Mouse (Mus musculus) hindbrain, embryonic 12.5 days (tissue): ENCODE data around the gene C2cd2l. TPM values are rescaled to one million over a fixed set of nuclear protein-coding genes. Genes with fewer than 3 reads are reported as not detected.
"Not testable (repeated sequence)": the region's sequence is repeated elsewhere in the genome, so short reads cannot be mapped to it uniquely, and the experiment has no call there.

Source experiments
- ATAC-seq: fragments of 200-750 bp; cut with Nextera tagmentation; 2 replicates; pipeline ENCODE4 v1.8.0; 2017; ENCODE audit warnings: moderate TSS enrichment; ENCODE audit not compliant: low FRiP score
- H3K27ac ChIP-seq: fragments of 300-500 bp; sonication (generic); 2 replicates; pipeline ENCODE4 v1.5.1; 2016; ENCODE audit warnings: mild to moderate bottlenecking
- H3K27me3 ChIP-seq: fragments of 300-500 bp; sonication (generic); 2 replicates; pipeline ENCODE4 v1.6.1; 2016; ENCODE audit warnings: mild to moderate bottlenecking
- H3K36me3 ChIP-seq: fragments of 300-500 bp; sonication (generic); 2 replicates; pipeline ENCODE4 v1.6.1; 2016; ENCODE audit warnings: mild to moderate bottlenecking
- H3K4me1 ChIP-seq: fragments of 300-500 bp; sonication (generic); 2 replicates; pipeline ENCODE4 v1.6.1; 2016
- H3K4me2 ChIP-seq: fragments of 300-500 bp; sonication (generic); replicated peaks from 2 replicates; pipeline ENCODE4 v1.6.1; 2016; ENCODE audit warnings: mild to moderate bottlenecking
- H3K4me3 ChIP-seq: fragments of 300-500 bp; sonication (generic); 2 replicates; pipeline ENCODE4 v1.5.1; 2016; ENCODE audit warnings: mild to moderate bottlenecking
- H3K9ac ChIP-seq: fragments of 300-500 bp; sonication (generic); 2 replicates; pipeline ENCODE4 v1.6.1; 2016; ENCODE audit warnings: mild to moderate bottlenecking, moderate library complexity
- H3K9me3 ChIP-seq: fragments of 300-500 bp; sonication (generic); replicated peaks from 2 replicates; pipeline ENCODE4 v1.6.1; 2016; ENCODE audit warnings: mild to moderate bottlenecking
- WGBS: fragments of 180-500 bp; shearing (Covaris S2); methylation state at CpG from one replicate; pipeline ENCODE4 v1.1.7; 2016; 5-methylcytosine and 5-hydroxymethylcytosine counted together
- polyA plus RNA-seq: library from polyadenylated mRNA; unstranded; fragments of >200 nt; fragmentation: Nextera tagmentation; extraction: Ambion mirVana; gene quantifications from 2 replicates; pipeline ENCODE4 v1.2.1, GENCODE M21; 2016

Gene C2cd2l
- polyA plus RNA-seq, 1 experiment from 2014 or later = 22.2 TPM

- no peaks in the 10 kb centered on the region for H3K27me3 ChIP-seq
- no peak overlapping the region for H3K9ac ChIP-seq
- ATAC-seq = no peak
- H3K9me3 ChIP-seq = no peaks in the 10 kb centered on the region
- 93% methylated on average over 6 of the region's 6 CpGs for WGBS
- H3K36me3 ChIP-seq = peaks cover 47% of the 10 kb centered on the region
- no peak overlapping the region for H3K27ac ChIP-seq
- no peak overlapping the region for H3K4me2 ChIP-seq
- H3K4me3 ChIP-seq = no peak overlapping the region
- peaks cover 13% of the 10 kb centered on the region for H3K4me1 ChIP-seq
These were observed 25.7 kb upstream of the C2cd2l start for GRCm38 (mm10) chr9:44345570-44346433.

- H3K9me3 ChIP-seq = no peaks in the 10 kb centered on the region
- H3K4me1 ChIP-seq = peaks cover 13% of the 10 kb centered on the region
- peak within 1 kb of the TSS; percentile 88 for H3K4me3 ChIP-seq
- ATAC-seq = peak; percentile 96
- WGBS = under 1% methylated on average over 39 of the region's 39 CpGs
- H3K27me3 ChIP-seq = no peaks in the 10 kb centered on the region
- peaks cover 36% of the 10 kb centered on the region for H3K36me3 ChIP-seq
- H3K9ac ChIP-seq = peak within 1 kb of the TSS; percentile 83
- H3K27ac ChIP-seq = peak within 1 kb of the TSS; percentile 98
- peak within 1 kb of the TSS; percentile 56 for H3K4me2 ChIP-seq
These were observed 23.8 kb upstream of the C2cd2l start, which contains the start of gene Hmbs for GRCm38 (mm10) chr9:44343781-44344421. Gene Hmbs, minus strand, starts transcription at chr9:44344228.

DNA sequence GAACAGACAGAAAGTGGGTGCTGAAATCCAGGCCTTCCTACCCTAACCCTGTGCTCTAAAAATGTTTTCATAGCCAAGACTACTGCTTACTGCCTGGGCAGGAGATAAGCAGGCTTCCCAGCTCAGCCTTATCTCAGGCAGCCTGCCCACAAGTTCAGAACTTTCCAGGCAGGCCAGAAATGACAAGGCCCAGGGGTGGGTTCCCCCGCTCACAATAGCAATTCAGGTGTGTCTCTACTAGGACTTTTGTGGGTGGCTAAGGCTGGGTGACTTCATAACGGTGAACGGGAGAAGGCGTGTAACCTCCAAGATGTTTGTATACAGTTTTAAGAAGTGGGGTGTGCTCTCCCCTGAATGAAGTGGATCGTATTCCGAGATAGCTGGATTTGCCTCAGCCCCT lies 23.2 kb upstream of the C2cd2l start:
- H3K9ac ChIP-seq = peak overlapping the region; percentile 83
- WGBS = 16% methylated on average over 6 of the region's 6 CpGs
- H3K4me3 ChIP-seq = peak overlapping the region; percentile 88
- H3K27ac ChIP-seq = peak overlapping the region; percentile 98
- no peaks in the 10 kb centered on the region for H3K27me3 ChIP-seq
- no peaks in the 10 kb centered on the region for H3K9me3 ChIP-seq
- ATAC-seq = peak; percentile 18
- H3K4me1 ChIP-seq = peaks cover 13% of the 10 kb centered on the region
- peaks cover 34% of the 10 kb centered on the region for H3K36me3 ChIP-seq
- peak overlapping the region; percentile 56 for H3K4me2 ChIP-seq

DNA sequence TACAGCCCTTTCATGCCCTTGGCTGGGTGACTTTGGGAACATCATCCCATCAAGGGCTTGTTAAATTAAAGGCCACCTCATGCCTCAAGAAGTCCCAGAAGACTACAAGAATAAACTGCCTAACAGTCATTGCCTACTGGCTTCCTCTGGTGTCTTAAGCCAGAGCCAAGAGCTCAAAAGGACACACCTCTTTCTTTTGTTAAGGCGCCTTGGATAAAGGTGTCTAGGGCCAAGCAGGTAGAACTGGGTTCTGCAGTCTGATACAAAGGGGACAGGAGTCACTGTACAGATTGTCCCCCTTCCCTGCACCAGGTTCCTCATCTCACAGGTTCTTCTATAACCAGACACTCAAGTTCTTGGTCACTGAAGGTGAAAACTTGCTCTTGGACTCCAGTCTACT lies 22.5 kb upstream of the C2cd2l start:
- Histone ChIP-seq H3K27me3 (no peaks in the 10 kb centered on the region), H3K27ac (peak overlapping the region; percentile 98; the same call in 1 of the 2 replicates), H3K9ac (no peak overlapping the region), H3K9me3 (no peaks in the 10 kb centered on the region), H3K4me3 (no peak overlapping the region), H3K4me2 (peak overlapping the region; percentile 56; the same call in 1 of the 2 replicates), H3K4me1 (peaks cover 17% of the 10 kb centered on the region), H3K36me3 (peaks cover 30% of the 10 kb centered on the region)
- ATAC-seq = no peak
- 96% methylated on average over 1 of the region's 1 CpGs for WGBS

GRCm38 (mm10) chr9:44342173-44342572 lies 22.1 kb upstream of the C2cd2l start:
- H3K27me3 ChIP-seq = no peaks in the 10 kb centered on the region
- no peaks in the 10 kb centered on the region for H3K9me3 ChIP-seq
- H3K36me3 ChIP-seq = peaks cover 30% of the 10 kb centered on the region
- WGBS = 90% methylated on average over 3 of the region's 3 CpGs
- peaks cover 21% of the 10 kb centered on the region for H3K4me1 ChIP-seq
- no peak overlapping the region for H3K4me2 ChIP-seq
- no peak overlapping the region for H3K4me3 ChIP-seq
- no peak overlapping the region for H3K27ac ChIP-seq
- H3K9ac ChIP-seq = peak overlapping the region; percentile 20; the same call in 1 of the 2 replicates
- no peak for ATAC-seq

DNA sequence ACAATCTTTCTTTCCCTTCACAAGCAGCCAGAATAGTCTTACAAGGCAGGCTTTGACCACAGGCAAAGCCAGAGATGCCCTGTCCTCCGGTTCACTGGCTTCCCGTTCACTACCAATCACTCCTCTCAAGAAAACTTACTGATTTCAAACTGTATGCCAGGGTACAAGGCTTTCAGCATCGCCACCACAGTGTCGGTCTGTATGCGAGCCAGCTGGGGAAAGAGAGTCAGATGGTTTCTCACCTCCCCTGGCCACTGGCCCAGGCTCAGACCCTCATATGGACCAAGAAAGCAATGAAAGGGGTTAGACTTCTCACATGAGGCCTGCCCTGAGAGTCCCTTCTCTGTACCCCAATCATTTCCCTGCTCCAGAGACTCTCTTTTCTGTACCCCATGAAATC lies 21.4 kb upstream of the C2cd2l start:
- Histone ChIP-seq H3K4me2 (no peak overlapping the region), H3K4me3 (no peak overlapping the region), H3K27me3 (no peaks in the 10 kb centered on the region), H3K9me3 (no peaks in the 10 kb centered on the region), H3K9ac (no peak overlapping the region), H3K36me3 (peaks cover 31% of the 10 kb centered on the region), H3K4me1 (peaks cover 28% of the 10 kb centered on the region), H3K27ac (no peak overlapping the region)
- WGBS = 91% methylated on average over 5 of the region's 5 CpGs
- ATAC-seq = no peak

DNA sequence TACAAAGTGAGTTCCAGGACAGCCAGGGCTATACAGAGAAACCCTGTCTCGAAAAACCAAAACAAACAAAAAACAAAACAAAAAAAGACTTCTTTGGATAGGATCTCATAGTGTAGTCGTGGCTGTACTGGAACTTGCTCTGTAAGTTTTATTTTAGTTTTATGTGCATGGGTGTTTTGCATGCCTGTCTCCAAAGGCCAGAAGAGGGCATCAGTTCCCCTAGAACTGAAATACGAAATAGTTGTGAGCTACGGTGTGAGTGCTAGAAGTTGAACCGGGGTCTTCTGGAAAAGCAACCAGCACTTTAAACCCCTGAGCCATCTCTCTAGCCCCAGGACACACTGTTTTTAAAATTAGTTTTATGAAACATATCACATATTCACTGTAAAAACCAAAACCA lies 18.5 kb upstream of the C2cd2l start:
- Histone ChIP-seq H3K9ac (no peak overlapping the region), H3K4me1 (peaks cover 26% of the 10 kb centered on the region), H3K27me3 (no peaks in the 10 kb centered on the region), H3K27ac (no peak overlapping the region), H3K9me3 (no peaks in the 10 kb centered on the region), H3K4me2 (no peak overlapping the region), H3K4me3 (no peak overlapping the region), H3K36me3 (peaks cover 30% of the 10 kb centered on the region)
- no peak for ATAC-seq
- WGBS = 84% methylated on average over 5 of the region's 5 CpGs

DNA sequence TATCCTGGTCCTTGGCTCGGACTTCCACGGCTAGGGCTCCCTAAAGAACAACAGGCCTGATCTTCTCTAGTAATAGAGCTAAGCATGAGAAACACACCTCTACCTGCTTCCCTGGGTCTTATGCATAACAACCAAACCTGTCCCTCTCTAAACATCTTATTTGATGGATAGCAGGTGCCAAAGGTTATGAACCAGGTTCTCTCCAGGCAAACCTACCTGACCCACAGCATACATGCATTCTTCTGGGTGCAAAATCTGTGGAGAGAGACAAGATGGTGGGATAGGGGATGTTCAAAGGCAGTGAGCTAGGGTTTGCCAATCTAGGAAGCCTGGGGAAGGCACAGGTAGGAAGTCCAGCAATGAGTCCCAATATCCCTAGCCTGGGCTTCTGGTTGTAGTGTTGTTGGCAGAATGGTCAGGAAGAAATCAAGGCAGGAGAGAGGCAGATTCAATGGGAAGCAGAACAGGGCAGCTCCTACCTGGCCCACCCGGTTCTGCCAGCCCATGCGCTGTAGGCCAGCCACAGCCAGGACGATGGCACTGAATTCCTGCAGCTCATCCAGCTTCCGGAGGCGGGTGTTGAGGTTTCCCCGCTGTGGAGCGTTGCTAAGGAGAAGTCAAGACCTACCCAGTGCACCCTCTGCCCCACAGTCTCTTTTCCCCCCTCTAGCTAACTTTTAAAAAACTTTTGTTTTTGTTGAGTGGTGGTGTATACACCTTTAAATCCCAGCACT lies 17.5 kb upstream of the C2cd2l start:
- peak overlapping the region; percentile 40; the same call in 1 of the 2 replicates for H3K27ac ChIP-seq
- H3K4me1 ChIP-seq = peaks cover 18% of the 10 kb centered on the region
- H3K9ac ChIP-seq = no peak overlapping the region
- no peaks in the 10 kb centered on the region for H3K27me3 ChIP-seq
- H3K9me3 ChIP-seq = no peaks in the 10 kb centered on the region
- no peak for ATAC-seq
- H3K36me3 ChIP-seq = peaks cover 40% of the 10 kb centered on the region
- 67% methylated on average over 9 of the region's 9 CpGs for WGBS
- H3K4me2 ChIP-seq = peak overlapping the region; percentile 80
- H3K4me3 ChIP-seq = peak overlapping the region; percentile 71; the same call in 1 of the 2 replicates

- peaks cover 45% of the 10 kb centered on the region for H3K36me3 ChIP-seq
- H3K4me2 ChIP-seq = peak overlapping the region; percentile 80
- no peaks in the 10 kb centered on the region for H3K9me3 ChIP-seq
- H3K4me3 ChIP-seq = peak overlapping the region; percentile 71
- H3K27me3 ChIP-seq = no peaks in the 10 kb centered on the region
- peaks cover 17% of the 10 kb centered on the region for H3K4me1 ChIP-seq
- no peak for ATAC-seq
- WGBS = 76% methylated on average over 3 of the region's 3 CpGs
- H3K27ac ChIP-seq = peak overlapping the region; percentile 44; the same call in 1 of the 2 replicates
- peak overlapping the region; percentile 56; the same call in 1 of the 2 replicates for H3K9ac ChIP-seq
These were observed 16.9 kb upstream of the C2cd2l start for GRCm38 (mm10) chr9:44336964-44337363.

DNA sequence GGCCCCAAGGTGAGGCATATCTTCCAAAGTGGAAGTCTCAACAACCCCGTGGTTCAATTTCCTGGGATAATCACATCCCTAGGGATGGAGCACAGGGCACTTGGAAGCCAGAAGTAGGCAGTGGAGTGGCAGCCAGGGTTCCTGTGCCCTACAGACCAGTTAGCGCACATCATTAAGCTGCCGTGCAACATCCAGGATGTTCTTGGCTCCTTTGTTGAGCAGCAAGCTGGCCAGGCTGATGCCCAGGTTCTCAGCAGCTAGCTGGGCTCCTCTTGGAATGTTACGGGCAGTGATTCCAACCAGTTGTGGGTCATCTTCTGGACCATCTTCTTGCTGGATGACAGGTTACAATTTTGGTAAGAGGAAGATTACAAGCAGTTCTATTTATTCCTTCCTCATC lies 16.4 kb upstream of the C2cd2l start:
- not testable (repeated sequence) for ATAC-seq, H3K27ac ChIP-seq, H3K27me3 ChIP-seq, H3K9me3 ChIP-seq
- peak overlapping the region; percentile 56; the same call in 1 of the 2 replicates for H3K9ac ChIP-seq
- H3K4me3 ChIP-seq = peak overlapping the region; percentile 71
- peak overlapping the region; percentile 80 for H3K4me2 ChIP-seq
- peaks cover 49% of the 10 kb centered on the region for H3K36me3 ChIP-seq
- WGBS = 30% methylated on average over 4 of the region's 4 CpGs
- H3K4me1 ChIP-seq = peaks cover 17% of the 10 kb centered on the region

DNA sequence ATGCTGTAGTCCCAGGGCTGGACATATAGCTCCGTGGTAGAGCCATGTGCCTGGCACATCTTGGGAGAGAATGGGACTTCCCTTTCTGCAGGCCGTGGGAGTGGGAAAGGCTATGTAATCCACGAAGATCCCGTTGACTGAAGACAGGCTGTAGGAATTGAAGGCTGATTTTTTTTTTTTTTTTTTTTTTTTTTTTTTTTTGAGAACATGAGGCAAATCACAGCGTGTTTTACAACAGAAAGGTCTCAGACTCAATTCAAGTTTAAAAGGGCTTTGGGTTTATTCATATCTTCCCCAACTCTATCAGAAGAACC lies 16.0 kb upstream of the C2cd2l start:
- no peak for ATAC-seq
- Histone ChIP-seq H3K4me3 (peak overlapping the region; percentile 71), H3K27ac (peak overlapping the region; percentile 95; the same call in 1 of the 2 replicates), H3K4me1 (peaks cover 17% of the 10 kb centered on the region), H3K4me2 (peak overlapping the region; percentile 80), H3K27me3 (no peaks in the 10 kb centered on the region), H3K9ac (peak overlapping the region; percentile 97), H3K36me3 (peaks cover 50% of the 10 kb centered on the region), H3K9me3 (no peaks in the 10 kb centered on the region)
- 3% methylated on average over 5 of the region's 5 CpGs for WGBS
